Mouse (Mus musculus): ENCODE data around the gene Lbx2. TPM values are rescaled to one million over a fixed set of nuclear protein-coding genes. Genes with fewer than 3 reads are reported as not detected.

The Lbx2 gene
- total and polyA plus RNA-seq, 2 experiments from 2014 or later: 0.26 TPM; not detected in 1

- H3K27ac ChIP-seq (ENCODE audit: low read depth, low read length): no peak overlapping the region
- ATAC-seq (ENCODE audit: low FRiP score) (no peak), DNase-seq (ENCODE audit: low spot score) (no peak)
- WGBS: 93% methylated on average over 4 of the region's 4 CpGs
- H3K4me3 ChIP-seq (ENCODE audit: low read depth, low read length): no peak overlapping the region
- no peak overlapping the region for H3K4me2 ChIP-seq (ENCODE audit: low read depth, low read length, poor library complexity, severe bottlenecking)
- H3K36me3 ChIP-seq (ENCODE audit: insufficient read depth, low read length): 0 out of 2 replicates have a peak, but pooled peaks cover 8% of the 10 kb centered on the region
- TF ChIP-seq CTCF (IDR thresholded peaks at IDR 0.05): no peak
- no peaks in the 10 kb centered on the region for H3K27me3 ChIP-seq (ENCODE audit: insufficient read depth, low read length)
- no peaks in the 10 kb centered on the region for H3K9me3 ChIP-seq (ENCODE audit: low read length)
- H3K9ac ChIP-seq (replicated peaks; ENCODE audit: low read length, poor library complexity, severe bottlenecking): no peak overlapping the region
- peaks cover 10% of the 10 kb centered on the region; the same call in 1 of the 2 replicates for H3K4me1 ChIP-seq (ENCODE audit: insufficient read depth, low read length)
These were observed 25.5 kb downstream of the Lbx2 start for GRCm38 (mm10) chr6:83111510-83112136.

- DNase-seq (ENCODE audit: low spot score): peak; percentile 91
- H3K36me3 ChIP-seq (ENCODE audit: insufficient read depth, low read length): peaks cover 19% of the 10 kb centered on the region
These were observed 29.0 kb downstream of the Lbx2 start, which contains the start of gene Mogs for GRCm38 (mm10) chr6:83115011-83115671. Gene Mogs (plus strand): TSS chr6:83115496.

GRCm38 (mm10) chr6:83115682-83116372 lies 29.7 kb downstream of the Lbx2 start:
- Histone ChIP-seq H3K9me3 (ENCODE audit: low read length) (no peaks in the 10 kb centered on the region), H3K4me1 (ENCODE audit: insufficient read depth, low read length) (peaks cover 9% of the 10 kb centered on the region; the same call in 1 of the 2 replicates), H3K27me3 (ENCODE audit: insufficient read depth, low read length) (no peaks in the 10 kb centered on the region), H3K4me2 (ENCODE audit: low read depth, low read length, poor library complexity, severe bottlenecking) (peak overlapping the region; percentile 94), H3K27ac (ENCODE audit: low read depth, low read length) (peak overlapping the region; percentile 82), H3K4me3 (ENCODE audit: low read depth, low read length) (peak overlapping the region; percentile 72), H3K36me3 (ENCODE audit: insufficient read depth, low read length) (peaks cover 19% of the 10 kb centered on the region), H3K9ac (replicated peaks; ENCODE audit: low read length, poor library complexity, severe bottlenecking) (peak overlapping the region; percentile 66)
- no peak for TF ChIP-seq CTCF (IDR thresholded peaks at IDR 0.05)
- DNase-seq (ENCODE audit: low spot score): peak; percentile 23
- WGBS: 2% methylated on average over 34 of the region's 48 CpGs
- ATAC-seq (ENCODE audit: low FRiP score): peak; percentile 64

More at GRCm38 (mm10) chr6:83115011-83115671, 29.0 kb downstream of the Lbx2 start, which contains the start of gene Mogs:
- peak within 1 kb of the TSS; percentile 66 for H3K9ac ChIP-seq (replicated peaks; ENCODE audit: low read length, poor library complexity, severe bottlenecking)
- peak; percentile 52 for TF ChIP-seq CTCF (IDR thresholded peaks at IDR 0.05)
- peak within 1 kb of the TSS; percentile 72 for H3K4me3 ChIP-seq (ENCODE audit: low read depth, low read length)
- no peaks in the 10 kb centered on the region for H3K27me3 ChIP-seq (ENCODE audit: insufficient read depth, low read length)
- H3K4me1 ChIP-seq (ENCODE audit: insufficient read depth, low read length): peaks cover 4% of the 10 kb centered on the region; the same call in 1 of the 2 replicates
- H3K4me2 ChIP-seq (ENCODE audit: low read depth, low read length, poor library complexity, severe bottlenecking): peak within 1 kb of the TSS; percentile 94
- WGBS: 1% methylated on average over 47 of the region's 58 CpGs
- H3K27ac ChIP-seq (ENCODE audit: low read depth, low read length): peak within 1 kb of the TSS; percentile 82
- peak; percentile 86 for ATAC-seq (ENCODE audit: low FRiP score)
- H3K9me3 ChIP-seq (ENCODE audit: low read length): no peaks in the 10 kb centered on the region

GRCm38 (mm10) chr6:83116373-83117164 lies 30.4 kb downstream of the Lbx2 start:
- Histone ChIP-seq H3K9ac (replicated peaks; ENCODE audit: low read length, poor library complexity, severe bottlenecking) (peak overlapping the region; percentile 66), H3K4me1 (ENCODE audit: insufficient read depth, low read length) (peaks cover 9% of the 10 kb centered on the region; the same call in 1 of the 2 replicates), H3K4me3 (ENCODE audit: low read depth, low read length) (peak overlapping the region; percentile 72), H3K27ac (ENCODE audit: low read depth, low read length) (no peak overlapping the region; the same call in 1 of the 2 replicates), H3K36me3 (ENCODE audit: insufficient read depth, low read length) (peaks cover 19% of the 10 kb centered on the region), H3K9me3 (ENCODE audit: low read length) (no peaks in the 10 kb centered on the region), H3K4me2 (ENCODE audit: low read depth, low read length, poor library complexity, severe bottlenecking) (peak overlapping the region; percentile 94), H3K27me3 (ENCODE audit: insufficient read depth, low read length) (no peaks in the 10 kb centered on the region)
- ATAC-seq (ENCODE audit: low FRiP score) (no peak), DNase-seq (ENCODE audit: low spot score) (no peak)
- TF ChIP-seq CTCF (IDR thresholded peaks at IDR 0.05): no peak
- WGBS: 75% methylated on average over 11 of the region's 11 CpGs

- DNase-seq (ENCODE audit: low spot score) (no peak), ATAC-seq (ENCODE audit: low FRiP score) (no peak)
- Histone ChIP-seq H3K27me3 (ENCODE audit: insufficient read depth, low read length) (no peaks in the 10 kb centered on the region), H3K4me2 (ENCODE audit: low read depth, low read length, poor library complexity, severe bottlenecking) (no peak overlapping the region), H3K9me3 (ENCODE audit: low read length) (no peaks in the 10 kb centered on the region), H3K4me3 (ENCODE audit: low read depth, low read length) (no peak overlapping the region), H3K9ac (replicated peaks; ENCODE audit: low read length, poor library complexity, severe bottlenecking) (no peak overlapping the region), H3K27ac (ENCODE audit: low read depth, low read length) (no peak overlapping the region), H3K4me1 (ENCODE audit: insufficient read depth, low read length) (peaks cover 9% of the 10 kb centered on the region; the same call in 1 of the 2 replicates), H3K36me3 (ENCODE audit: insufficient read depth, low read length) (peaks cover 19% of the 10 kb centered on the region)
- TF ChIP-seq CTCF (IDR thresholded peaks at IDR 0.05): no peak
- WGBS: 87% methylated on average over 4 of the region's 4 CpGs
These were observed 30.9 kb downstream of the Lbx2 start for GRCm38 (mm10) chr6:83117165-83117438.
